Comparison of ENCODE assay signal across 8 mouse cellular contexts in the genomic region with DNA sequence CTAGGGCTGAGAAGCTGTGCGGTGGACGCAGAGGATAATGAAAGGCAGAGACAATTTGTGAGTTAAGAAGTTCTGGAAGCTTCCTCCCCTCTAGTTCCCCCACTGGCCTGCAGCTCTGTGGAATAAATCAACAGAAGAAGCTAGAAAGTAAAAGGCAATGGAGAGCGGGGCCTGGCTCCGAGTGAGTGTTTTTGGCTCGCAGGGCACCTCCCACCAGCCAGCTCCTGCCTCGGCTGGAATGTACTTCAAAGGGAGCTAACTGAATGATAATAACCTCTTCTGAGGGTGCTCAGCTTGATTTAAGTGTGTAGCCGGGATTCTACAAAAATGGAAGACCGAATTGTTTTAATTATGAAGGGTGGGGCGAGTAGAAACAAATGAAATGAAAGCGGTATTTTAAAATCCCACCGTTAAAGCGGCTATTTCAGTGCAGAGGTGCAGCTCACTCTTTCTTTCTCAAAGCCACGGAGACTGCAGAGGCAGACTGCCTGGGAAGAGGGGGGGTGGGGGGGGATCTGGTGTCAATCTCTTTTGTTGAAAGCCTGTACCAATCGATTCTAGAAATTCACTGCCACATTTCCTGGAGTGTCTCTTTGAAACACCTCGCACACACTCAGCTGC. TPM values are rescaled to one million over a fixed set of nuclear protein-coding genes. Genes with fewer than 3 reads are reported as not detected.
DNase-seq lines count a peak whose midpoint lies in the region; ATAC-seq and TF ChIP-seq lines count a peak whose summit lies in the region.

No protein-coding gene starts in this region.

- no peaks in the 10 kb centered on the region for H3K27me3 ChIP-seq in ES-Bruce4 (ENCODE audit: control insufficient read depth, insufficient read depth, low read length, poor library complexity, severe bottlenecking)
- no peaks in the 10 kb centered on the region for H3K27me3 ChIP-seq in forebrain, postnatal 0 days (ENCODE audit: insufficient read depth, low read length)
- no peaks in the 10 kb centered on the region for H3K27me3 ChIP-seq in hindbrain, embryonic 14.5 days (ENCODE audit: control insufficient read depth, insufficient read depth, low read length)
- H3K27me3 ChIP-seq in limb, embryonic 11.5 days (ENCODE audit: control insufficient read depth, insufficient read depth, low read length) = no peaks in the 10 kb centered on the region
- no peaks in the 10 kb centered on the region for H3K27me3 ChIP-seq in midbrain, embryonic 13.5 days
- no peaks in the 10 kb centered on the region for H3K27me3 ChIP-seq in stomach, postnatal 0 days (ENCODE audit: control insufficient read depth, insufficient read depth, low read length)

- TF ChIP-seq EP300 in ES-Bruce4 (IDR thresholded peaks at IDR 0.05; ENCODE audit: insufficient read depth, low read depth, low read length) = no peak
- TF ChIP-seq EP300 in stomach, postnatal 0 days (optimal IDR thresholded peaks at IDR 0.05) = no peak

- TF ChIP-seq CTCF in ES-Bruce4 (IDR thresholded peaks at IDR 0.05; ENCODE audit: low read depth, low read length) = no peak
- TF ChIP-seq CTCF in forebrain, postnatal 0 days (IDR thresholded peaks at IDR 0.05; ENCODE audit: low read depth) = no peak
- no peak for TF ChIP-seq CTCF in stomach, postnatal 0 days (IDR thresholded peaks at IDR 0.05; ENCODE audit: low read depth)

- no peak for TF ChIP-seq POLR2A in ES-Bruce4 (IDR thresholded peaks at IDR 0.05; ENCODE audit: insufficient read depth, low read length)

- no peak overlapping the region for H3K4me3 ChIP-seq in ES-Bruce4 (ENCODE audit: low read depth, low read length)
- H3K4me3 ChIP-seq in forebrain, postnatal 0 days (ENCODE audit: low read depth, low read length) = peak overlapping the region; percentile 34
- H3K4me3 ChIP-seq in hindbrain, embryonic 14.5 days (replicated peaks; ENCODE audit: low read length) = peak overlapping the region; percentile 22
- H3K4me3 ChIP-seq in limb, embryonic 11.5 days (ENCODE audit: low read depth, low read length) = no peak overlapping the region
- peak overlapping the region; percentile 27 for H3K4me3 ChIP-seq in midbrain, embryonic 13.5 days (replicated peaks)
- peak overlapping the region; percentile 23 for H3K4me3 ChIP-seq in stomach, postnatal 0 days (ENCODE audit: low read depth, low read length)

- no peaks in the 10 kb centered on the region for H3K9me3 ChIP-seq in ES-Bruce4 (replicated peaks; ENCODE audit: control insufficient read depth, insufficient read depth, low read length, poor library complexity, severe bottlenecking)
- H3K9me3 ChIP-seq in forebrain, postnatal 0 days (ENCODE audit: low read length) = no peaks in the 10 kb centered on the region
- H3K9me3 ChIP-seq in hindbrain, embryonic 14.5 days (ENCODE audit: control insufficient read depth, low read length) = no peaks in the 10 kb centered on the region
- H3K9me3 ChIP-seq in limb, embryonic 11.5 days (ENCODE audit: control insufficient read depth, low read length) = no peaks in the 10 kb centered on the region
- H3K9me3 ChIP-seq in midbrain, embryonic 13.5 days = no peaks in the 10 kb centered on the region
- H3K9me3 ChIP-seq in stomach, postnatal 0 days (ENCODE audit: control insufficient read depth, low read length) = no peaks in the 10 kb centered on the region

- WGBS in forebrain, postnatal 0 days = 3% methylated on average over 15 of the region's 15 CpGs
- 3% methylated on average over 15 of the region's 15 CpGs for WGBS in hindbrain, embryonic 14.5 days
- 3% methylated on average over 15 of the region's 15 CpGs for WGBS in limb, embryonic 11.5 days
- 1% methylated on average over 15 of the region's 15 CpGs for WGBS in midbrain, embryonic 13.5 days
- WGBS in stomach, postnatal 0 days = 10% methylated on average over 15 of the region's 15 CpGs

- H3K4me1 ChIP-seq in ES-Bruce4 (ENCODE audit: control insufficient read depth, insufficient read depth, low read length) = peaks cover 2% of the 10 kb centered on the region
- H3K4me1 ChIP-seq in forebrain, postnatal 0 days (ENCODE audit: insufficient read depth) = peaks cover 17% of the 10 kb centered on the region; the same call in 1 of the 2 replicates
- peaks cover 16% of the 10 kb centered on the region for H3K4me1 ChIP-seq in hindbrain, embryonic 14.5 days (replicated peaks; ENCODE audit: control insufficient read depth, insufficient read depth, low read length)
- H3K4me1 ChIP-seq in limb, embryonic 11.5 days (ENCODE audit: control insufficient read depth, insufficient read depth, low read length) = peaks cover 20% of the 10 kb centered on the region
- peaks cover 28% of the 10 kb centered on the region for H3K4me1 ChIP-seq in midbrain, embryonic 13.5 days (replicated peaks)
- peaks cover 6% of the 10 kb centered on the region; the same call in 1 of the 2 replicates for H3K4me1 ChIP-seq in stomach, postnatal 0 days (replicated peaks; ENCODE audit: control insufficient read depth, insufficient read depth)

- peak; percentile 34 for DNase-seq in adrenal gland, adult 8-10 months
- peak; percentile 61 for DNase-seq in forebrain, postnatal 0 days
- peak; percentile 36 for DNase-seq in hindbrain, embryonic 14.5 days (ENCODE audit: low spot score)
- DNase-seq in limb, embryonic 11.5 days (ENCODE audit: low spot score) = peak; percentile 50
- peak; percentile 25 for DNase-seq in stomach, postnatal 0 days (ENCODE audit: low spot score)

- 0 out of 2 replicates have a peak overlapping the region, but pooled peaks have one; percentile 2 for H3K27ac ChIP-seq in ES-Bruce4 (ENCODE audit: insufficient read depth, low read length)
- H3K27ac ChIP-seq in forebrain, postnatal 0 days (ENCODE audit: low read depth, low read length) = peak overlapping the region; percentile 64
- peak overlapping the region; percentile 64 for H3K27ac ChIP-seq in hindbrain, embryonic 14.5 days
- peak overlapping the region; percentile 59; the same call in 1 of the 2 replicates for H3K27ac ChIP-seq in limb, embryonic 11.5 days (replicated peaks; ENCODE audit: low read depth, low read length)
- peak overlapping the region; percentile 66 for H3K27ac ChIP-seq in midbrain, embryonic 13.5 days
- peak overlapping the region; percentile 81 for H3K27ac ChIP-seq in stomach, postnatal 0 days (replicated peaks)

- no peaks in the 10 kb centered on the region for H3K36me3 ChIP-seq in ES-Bruce4 (ENCODE audit: control insufficient read depth, insufficient read depth, low read length, poor library complexity, severe bottlenecking)
- no peaks in the 10 kb centered on the region for H3K36me3 ChIP-seq in forebrain, postnatal 0 days (ENCODE audit: insufficient read depth)
- H3K36me3 ChIP-seq in hindbrain, embryonic 14.5 days (replicated peaks; ENCODE audit: control insufficient read depth, insufficient read depth) = no peaks in the 10 kb centered on the region
- no peaks in the 10 kb centered on the region for H3K36me3 ChIP-seq in limb, embryonic 11.5 days (ENCODE audit: control insufficient read depth, insufficient read depth, low read length)
- H3K36me3 ChIP-seq in midbrain, embryonic 13.5 days = no peaks in the 10 kb centered on the region
- no peaks in the 10 kb centered on the region for H3K36me3 ChIP-seq in stomach, postnatal 0 days (ENCODE audit: control insufficient read depth, insufficient read depth, low read length)

- peak overlapping the region; percentile 53 for H3K4me2 ChIP-seq in forebrain, postnatal 0 days (ENCODE audit: low read depth)
- peak overlapping the region; percentile 48 for H3K4me2 ChIP-seq in hindbrain, embryonic 14.5 days (replicated peaks)
- H3K4me2 ChIP-seq in limb, embryonic 11.5 days (ENCODE audit: low read depth, severe bottlenecking) = peak overlapping the region; percentile 24; the same call in 1 of the 2 replicates
- peak overlapping the region; percentile 52 for H3K4me2 ChIP-seq in midbrain, embryonic 13.5 days (replicated peaks)
- peak overlapping the region; percentile 44 for H3K4me2 ChIP-seq in stomach, postnatal 0 days (replicated peaks; ENCODE audit: low read depth)

- H3K9ac ChIP-seq in ES-Bruce4 (ENCODE audit: low read depth, poor library complexity, severe bottlenecking) = no peak overlapping the region
- H3K9ac ChIP-seq in forebrain, postnatal 0 days = peak overlapping the region; percentile 42
- H3K9ac ChIP-seq in hindbrain, embryonic 14.5 days = peak overlapping the region; percentile 28; the same call in 1 of the 2 replicates
- peak overlapping the region; percentile 22; the same call in 1 of the 2 replicates for H3K9ac ChIP-seq in limb, embryonic 11.5 days (ENCODE audit: low read length)
- H3K9ac ChIP-seq in midbrain, embryonic 13.5 days (replicated peaks) = peak overlapping the region; percentile 21
- peak overlapping the region; percentile 48 for H3K9ac ChIP-seq in stomach, postnatal 0 days (ENCODE audit: low read length)

- peak; percentile 70 for ATAC-seq in forebrain, postnatal 0 days
- peak; percentile 70 for ATAC-seq in hindbrain, embryonic 14.5 days (ENCODE audit: low FRiP score)
- ATAC-seq in limb, embryonic 11.5 days (ENCODE audit: insufficient number of reproducible peaks, low FRiP score, low TSS enrichment, low read depth) = no peak
- peak; percentile 77 for ATAC-seq in midbrain, embryonic 13.5 days
- ATAC-seq in stomach, postnatal 0 days (ENCODE audit: low FRiP score, low TSS enrichment) = no peak
- no peak for ATAC-seq in erythroid progenitor cell, adult 5-6 weeks (replicated peaks; ENCODE audit: low FRiP score, poor library complexity, severe bottlenecking)

RNA-seq across cellular contexts. Expression of gene Tm4sf4, which starts 46.0 kb away (rescaled TPM):
- polyA plus RNA-seq in ES-Bruce4 (2011; ENCODE audit: insufficient read depth, insufficient read length, low read depth, missing spikeins) = not detected in 2 replicates
- 1 to 10 TPM in 3 of 4 experiments, under 1 TPM in 1; 0.77 to 5.3 (median 1.5) TPM for total RNA-seq in adrenal gland, adult 8-10 months (2022)
- total RNA-seq in forebrain, postnatal 0 days (2014; rRNA removed) = 0.23 TPM in 1 of 2 replicates, not detected in the other
- 0.09 TPM in 1 of 2 replicates, not detected in the other for polyA plus RNA-seq in forebrain, postnatal 0 days (2015; fragmentation: Nextera tagmentation; extraction: Ambion mirVana)
- 0.18 and 0.76 TPM in 2 replicates for polyA plus RNA-seq in hindbrain, embryonic 14.5 days (2014; fragmentation: Nextera tagmentation; extraction: Ambion mirVana)
- polyA plus RNA-seq in limb, embryonic 11.5 days (2014; fragmentation: Nextera tagmentation; extraction: Ambion mirVana) = 0.24 TPM in 1 of 2 replicates, not detected in the other
- not detected in 2 replicates for polyA plus RNA-seq in midbrain, embryonic 13.5 days (2015; fragmentation: Nextera tagmentation; extraction: Ambion mirVana)
- polyA plus RNA-seq in stomach, postnatal 0 days (2015; fragmentation: Nextera tagmentation; extraction: Ambion mirVana) = 12.9 and 13.2 TPM in 2 replicates
- not detected in 2 replicates for total RNA-seq in erythroid progenitor cell, adult 5-6 weeks (2015; ENCODE audit: low replicate concordance)
- total RNA-seq in erythroid progenitor cell, adult 5-6 weeks (2017; ENCODE audit: low replicate concordance) = not detected in 2 replicates

Comparison
In these comparisons a context has a peak if more than half of its experiments do, and no peak if none do; other contexts are left out.
1. H3K27ac ChIP-seq: peak in every context shown above with its lines; median percentile 81 in stomach, postnatal 0 days; 66 in midbrain, embryonic 13.5 days; 64 in forebrain, postnatal 0 days; 64 in hindbrain, embryonic 14.5 days; 59 in limb, embryonic 11.5 days; 2 in ES-Bruce4.
2. H3K4me3 ChIP-seq: peak in forebrain, postnatal 0 days (single experiment), hindbrain, embryonic 14.5 days (single experiment), midbrain, embryonic 13.5 days (single experiment) and stomach, postnatal 0 days (single experiment); none in ES-Bruce4 (single experiment) and limb, embryonic 11.5 days (single experiment).
3. ATAC-seq: peak in forebrain, postnatal 0 days (single experiment), hindbrain, embryonic 14.5 days (single experiment) and midbrain, embryonic 13.5 days (single experiment); none in limb, embryonic 11.5 days (single experiment), stomach, postnatal 0 days (single experiment) and erythroid progenitor cell, adult 5-6 weeks (single experiment).
4. Peak in every context shown above with its lines, with median percentiles within 50 percentile points of each other: DNase-seq and H3K4me2 ChIP-seq.